Mouse (Mus musculus): ENCODE data around the gene Prnp. TPM values are rescaled to one million over a fixed set of nuclear protein-coding genes. Genes with fewer than 3 reads are reported as not detected.

Prnp gene
- polyA plus RNA-seq (2015; fragmentation: Nextera tagmentation; extraction: Ambion mirVana): 168 and 184 TPM in 2 replicates

DNA sequence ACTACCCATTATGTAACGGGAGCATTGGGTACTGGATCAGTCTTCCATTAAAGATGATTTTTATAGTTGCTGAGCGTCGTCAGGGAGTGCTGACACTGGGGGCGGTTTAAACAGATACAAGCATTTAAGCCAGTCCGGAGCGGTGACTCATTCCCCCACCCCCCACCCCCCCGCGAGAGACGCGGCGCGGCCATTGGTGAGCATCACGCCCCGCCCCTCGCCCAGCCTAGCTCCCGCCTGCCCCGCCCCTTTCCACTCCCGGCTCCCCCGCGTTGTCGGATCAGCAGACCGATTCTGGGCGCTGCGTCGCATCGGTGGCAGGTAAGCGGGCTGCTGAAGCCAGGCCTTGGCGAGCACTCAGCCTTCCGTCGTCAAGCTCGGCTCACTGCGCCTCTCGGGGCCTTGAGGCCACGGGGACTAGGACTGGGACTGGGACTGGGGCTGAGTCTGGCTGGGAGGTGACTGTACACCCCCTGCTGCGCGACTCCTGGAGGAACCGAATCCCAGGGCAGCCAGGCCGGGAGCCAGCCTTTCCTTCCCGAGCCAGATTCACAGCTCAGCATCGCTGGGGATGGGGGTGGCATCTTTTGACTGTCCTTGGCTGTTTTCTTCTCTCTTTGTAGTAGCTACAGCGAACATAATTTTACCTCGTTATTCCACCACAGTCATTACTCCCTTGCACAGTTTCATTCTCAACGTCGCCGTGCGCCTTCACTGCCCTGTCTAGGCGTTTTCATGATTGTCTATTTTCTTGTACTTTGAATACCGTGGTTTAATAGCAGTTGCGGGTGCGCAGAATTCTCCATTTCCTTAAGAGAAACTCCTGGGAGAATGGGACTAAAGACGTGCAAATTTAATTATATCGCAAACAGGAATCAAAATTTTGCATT is at the start of gene Prnp, which contains the start of gene Prn:
Gene Prnp, plus strand, starts transcription at position 246 of the 890 bp plus-strand sequence.
Gene Prn, plus strand, starts transcription at position 275 of the 890 bp plus-strand sequence.
- peak; percentile 95 for ATAC-seq (replicated peaks)
- 3% methylated on average over 52 of the region's 52 CpGs for WGBS
- Histone ChIP-seq H3K9ac (replicated peaks) (peak within 1 kb of the TSS; percentile 94), H3K4me1 (peaks cover 44% of the 10 kb centered on the region), H3K9me3 (no peaks in the 10 kb centered on the region), H3K36me3 (peaks cover 3% of the 10 kb centered on the region; the same call in 1 of the 2 replicates), H3K27ac (replicated peaks) (peak within 1 kb of the TSS; percentile 98), H3K4me3 (peak within 1 kb of the TSS; percentile 94), H3K27me3 (no peaks in the 10 kb centered on the region), H3K4me2 (replicated peaks) (peak within 1 kb of the TSS; percentile 54)

DNA sequence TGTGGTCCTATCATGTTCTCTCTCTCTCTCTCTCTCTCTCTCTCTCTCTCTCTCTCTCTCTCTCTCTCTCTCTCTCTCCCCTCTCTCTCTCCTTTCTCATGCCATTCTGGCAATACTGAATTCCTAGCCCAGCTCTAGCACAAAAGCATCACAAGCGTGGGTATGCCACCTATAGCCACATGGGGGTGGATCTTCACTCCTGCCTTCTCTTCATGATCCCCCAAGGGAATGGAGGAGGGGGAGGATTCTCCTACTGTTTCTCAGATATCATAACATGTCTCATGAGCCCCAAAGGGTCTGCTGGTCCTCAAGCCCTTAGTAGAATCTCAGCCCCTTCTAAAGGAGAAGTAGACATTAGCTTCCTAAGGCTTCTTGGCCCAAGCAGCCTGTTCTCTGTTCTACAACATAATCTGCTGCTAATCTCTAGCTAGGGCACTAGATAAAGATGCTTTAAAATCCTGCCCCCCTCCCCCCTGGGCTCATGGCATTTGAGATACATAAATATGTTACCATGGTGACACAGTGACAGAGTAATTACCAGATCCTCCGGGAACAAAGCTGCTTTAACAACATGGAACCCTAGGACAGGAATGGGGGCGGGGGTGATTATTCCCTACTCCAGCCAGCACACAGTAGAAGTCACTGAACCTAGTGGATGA is 47.0 kb upstream of the Prnp start:
- 39% methylated on average over 3 of the region's 3 CpGs for WGBS
- no peak overlapping the region for H3K9ac ChIP-seq (replicated peaks)
- H3K4me1 ChIP-seq: peaks cover 25% of the 10 kb centered on the region
- H3K4me3 ChIP-seq: no peak overlapping the region
- peak overlapping the region; percentile 70 for H3K27ac ChIP-seq (replicated peaks)
- no peaks in the 10 kb centered on the region for H3K36me3 ChIP-seq
- H3K27me3 ChIP-seq: no peaks in the 10 kb centered on the region
- no peaks in the 10 kb centered on the region for H3K9me3 ChIP-seq
- peak; percentile 81 for ATAC-seq (replicated peaks)
- H3K4me2 ChIP-seq (replicated peaks): no peak overlapping the region

DNA sequence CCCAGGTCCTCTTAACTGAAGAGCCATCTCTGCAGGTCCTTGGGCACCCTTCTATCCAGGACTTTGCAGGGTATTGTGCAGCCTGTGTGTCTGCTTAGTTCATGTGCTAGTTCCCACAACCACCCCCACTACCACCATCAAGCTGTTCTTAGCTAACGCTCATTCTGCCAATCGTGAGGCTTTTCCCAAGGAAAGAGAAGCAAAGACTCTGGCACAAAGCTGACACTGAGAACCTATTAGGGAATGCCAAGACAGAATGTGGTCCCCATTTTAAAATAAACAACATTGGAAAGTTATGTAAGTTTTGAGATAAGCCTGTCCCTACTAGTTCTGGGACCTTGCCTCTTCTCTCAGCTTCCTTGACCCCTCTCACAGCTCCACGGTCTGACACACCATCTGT is 46.3 kb upstream of the Prnp start:
- ATAC-seq (replicated peaks): no peak
- H3K9ac ChIP-seq (replicated peaks): no peak overlapping the region
- WGBS: 57% methylated on average over 3 of the region's 3 CpGs
- H3K9me3 ChIP-seq: no peaks in the 10 kb centered on the region
- H3K4me1 ChIP-seq: peaks cover 25% of the 10 kb centered on the region
- H3K4me2 ChIP-seq (replicated peaks): no peak overlapping the region
- H3K27me3 ChIP-seq: no peaks in the 10 kb centered on the region
- peak overlapping the region; percentile 70 for H3K27ac ChIP-seq (replicated peaks)
- H3K36me3 ChIP-seq: no peaks in the 10 kb centered on the region
- H3K4me3 ChIP-seq: no peak overlapping the region

DNA sequence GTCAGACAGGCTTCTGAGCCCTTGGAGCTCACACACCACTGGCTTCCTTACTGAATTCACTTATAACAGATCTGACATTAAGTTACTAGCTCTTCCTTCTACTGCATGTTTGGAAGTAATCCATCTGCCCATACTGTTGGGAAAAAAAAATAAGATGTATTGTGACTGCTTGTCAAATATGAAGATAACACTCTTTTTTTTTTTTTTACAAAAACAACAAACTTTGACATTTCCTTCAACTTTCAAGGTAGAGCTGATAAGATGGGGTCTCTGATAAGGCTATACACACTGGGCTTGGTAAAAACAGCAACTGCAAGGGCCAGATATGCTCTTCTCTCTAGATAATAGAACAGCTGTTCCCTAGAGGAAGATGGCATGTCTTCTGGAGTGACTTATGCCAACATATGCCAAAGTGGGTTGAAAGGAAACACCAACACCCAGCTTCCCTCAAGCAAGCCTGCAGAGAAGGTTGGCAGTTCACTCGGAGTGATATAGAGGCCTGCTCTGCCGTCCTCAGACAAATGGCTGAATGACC is 45.4 kb upstream of the Prnp start:
- no peaks in the 10 kb centered on the region for H3K27me3 ChIP-seq
- no peak for ATAC-seq (replicated peaks)
- H3K9ac ChIP-seq (replicated peaks): no peak overlapping the region
- no peak overlapping the region for H3K4me3 ChIP-seq
- H3K4me1 ChIP-seq: peaks cover 25% of the 10 kb centered on the region
- H3K4me2 ChIP-seq (replicated peaks): no peak overlapping the region
- H3K27ac ChIP-seq (replicated peaks): peak overlapping the region; percentile 70
- H3K9me3 ChIP-seq: no peaks in the 10 kb centered on the region
- H3K36me3 ChIP-seq: no peaks in the 10 kb centered on the region
- WGBS: 78% methylated on average over 2 of the region's 2 CpGs

DNA sequence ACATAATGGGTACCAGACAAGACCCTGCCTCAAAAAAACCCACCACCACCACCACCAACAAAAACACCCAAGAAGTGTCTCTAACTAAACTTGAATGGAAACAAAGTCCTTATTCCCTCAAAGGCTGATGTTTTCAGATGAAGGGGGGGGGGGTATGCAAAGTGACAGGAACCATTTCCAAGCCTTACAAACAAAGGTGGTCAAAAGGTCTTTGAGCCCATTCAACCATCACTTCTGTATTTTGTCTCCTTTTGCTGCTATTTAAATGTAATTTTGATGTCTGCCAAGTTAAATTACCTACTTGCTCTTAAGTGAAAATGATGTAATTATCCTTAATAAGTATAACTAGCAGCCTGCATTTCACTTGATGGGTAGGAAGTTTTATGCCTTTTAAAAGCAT is 43.1 kb upstream of the Prnp start:
- Histone ChIP-seq H3K4me2 (replicated peaks) (no peak overlapping the region), H3K4me3 (no peak overlapping the region), H3K4me1 (peaks cover 25% of the 10 kb centered on the region), H3K9me3 (no peaks in the 10 kb centered on the region), H3K27ac (replicated peaks) (no peak overlapping the region; the same call in 1 of the 2 replicates), H3K36me3 (no peaks in the 10 kb centered on the region), H3K9ac (replicated peaks) (no peak overlapping the region), H3K27me3 (no peaks in the 10 kb centered on the region)
- ATAC-seq (replicated peaks): no peak

DNA sequence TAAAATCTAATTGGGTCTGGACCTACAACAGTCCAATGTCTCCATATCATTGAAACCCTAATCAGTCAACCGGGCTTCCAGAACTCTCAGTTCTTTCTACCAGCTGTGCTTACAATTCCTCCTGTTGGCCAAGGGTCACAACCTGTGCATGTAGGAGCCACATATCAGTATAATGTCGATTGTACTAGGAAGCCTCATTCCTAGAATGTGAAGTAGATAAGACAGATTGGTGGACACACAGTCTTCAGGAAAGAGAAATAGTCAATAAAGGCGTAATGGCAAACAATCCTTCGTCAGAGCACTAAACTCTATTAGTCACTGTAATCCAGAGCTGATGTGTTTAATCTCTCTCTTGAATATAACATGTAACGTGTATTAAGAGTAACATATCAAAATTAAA is 40.7 kb upstream of the Prnp start:
- no peak overlapping the region for H3K4me2 ChIP-seq (replicated peaks)

DNA sequence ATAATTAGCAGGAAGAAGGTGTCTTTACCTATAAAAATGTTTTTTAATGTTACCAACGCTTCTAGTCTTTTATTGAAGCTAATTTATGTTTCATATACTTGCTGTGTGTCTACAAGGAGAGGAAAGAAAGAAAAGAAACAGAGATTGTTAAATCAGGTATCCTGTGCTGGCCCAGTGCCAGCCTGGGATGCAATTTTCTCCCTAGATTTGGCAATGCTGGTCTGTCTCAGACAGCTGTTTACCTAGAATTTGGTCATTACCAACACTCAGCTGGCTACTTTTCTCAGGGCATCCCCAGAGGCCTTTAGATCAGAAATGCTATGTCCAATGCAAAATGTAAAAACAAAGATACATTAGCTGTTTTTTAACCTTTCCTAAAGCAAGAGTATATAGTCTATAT is 36.4 kb upstream of the Prnp start:
- H3K4me2 ChIP-seq (replicated peaks): no peak overlapping the region
- H3K27me3 ChIP-seq: no peaks in the 10 kb centered on the region
- H3K9ac ChIP-seq (replicated peaks): no peak overlapping the region
- no peaks in the 10 kb centered on the region for H3K36me3 ChIP-seq
- H3K9me3 ChIP-seq: no peaks in the 10 kb centered on the region
- H3K4me3 ChIP-seq: no peak overlapping the region
- no peak for ATAC-seq (replicated peaks)
- 76% methylated on average over 1 of the region's 1 CpGs for WGBS
- no peaks in the 10 kb centered on the region for H3K4me1 ChIP-seq
- H3K27ac ChIP-seq (replicated peaks): no peak overlapping the region

More for the DNA sequence above, 40.7 kb upstream of the Prnp start:
- peaks cover 7% of the 10 kb centered on the region for H3K4me1 ChIP-seq
- no peak overlapping the region for H3K27ac ChIP-seq (replicated peaks)
- H3K27me3 ChIP-seq: no peaks in the 10 kb centered on the region
- no peak overlapping the region for H3K4me3 ChIP-seq
- no peaks in the 10 kb centered on the region for H3K9me3 ChIP-seq
- ATAC-seq (replicated peaks): no peak
- H3K36me3 ChIP-seq: no peaks in the 10 kb centered on the region
- WGBS: 95% methylated on average over 5 of the region's 5 CpGs
- H3K9ac ChIP-seq (replicated peaks): no peak overlapping the region

DNA sequence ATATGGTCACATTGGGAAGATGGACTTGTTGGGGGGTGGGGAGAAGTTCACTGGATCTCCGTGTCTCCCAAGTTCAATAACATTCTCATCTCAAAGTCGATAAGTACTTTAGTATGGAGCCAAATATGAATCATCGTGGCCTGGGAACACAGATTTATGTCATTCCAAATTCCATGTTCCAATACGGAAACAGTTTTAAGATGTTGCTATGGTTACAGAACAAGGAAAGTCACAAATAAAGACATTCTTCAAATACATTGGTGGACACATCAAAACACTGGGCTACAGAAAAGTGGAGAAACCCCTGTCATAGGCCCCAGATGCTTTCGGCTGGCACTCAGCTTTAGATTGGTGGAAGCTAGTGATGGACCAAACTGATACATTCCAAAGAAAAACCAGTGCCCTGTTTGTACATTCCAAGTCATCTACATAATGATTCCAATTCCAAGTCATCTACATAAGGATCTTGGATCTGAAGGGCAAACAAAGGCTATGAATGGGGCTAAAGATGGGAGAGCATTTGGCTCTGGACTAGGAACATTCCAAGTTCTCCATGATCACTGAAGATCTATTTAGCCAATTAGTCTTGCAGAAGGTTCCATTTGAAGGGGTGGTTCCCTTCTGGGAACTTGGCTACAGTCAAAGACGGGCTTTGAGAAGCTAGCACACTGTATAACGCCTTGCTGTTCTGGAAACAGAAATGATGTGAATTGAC is 33.0 kb upstream of the Prnp start:
- Histone ChIP-seq H3K27ac (replicated peaks) (no peak overlapping the region), H3K4me2 (replicated peaks) (no peak overlapping the region), H3K4me3 (no peak overlapping the region), H3K27me3 (no peaks in the 10 kb centered on the region), H3K9me3 (no peaks in the 10 kb centered on the region), H3K9ac (replicated peaks) (no peak overlapping the region), H3K4me1 (no peaks in the 10 kb centered on the region), H3K36me3 (no peaks in the 10 kb centered on the region)
- 94% methylated on average over 7 of the region's 7 CpGs for WGBS
- no peak for ATAC-seq (replicated peaks)

DNA sequence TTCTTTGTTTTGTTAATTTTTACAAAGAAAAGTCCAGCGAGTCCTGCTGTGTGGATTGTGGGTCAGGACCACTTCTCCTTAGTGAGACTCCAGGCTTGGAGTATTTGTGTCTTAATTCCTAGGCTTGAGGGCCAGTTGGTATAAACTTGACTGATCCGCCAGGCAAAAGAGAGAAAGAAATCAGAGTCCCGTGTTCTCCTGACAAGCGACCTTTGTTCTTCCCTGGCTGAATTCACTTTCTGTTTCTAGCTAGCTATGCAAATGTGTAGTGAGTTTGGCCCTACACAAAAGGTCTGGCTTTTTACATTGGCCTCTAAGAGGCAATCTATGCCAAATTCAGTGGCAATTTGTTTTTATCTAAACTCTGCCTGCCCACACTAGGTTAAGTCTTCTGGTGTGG is 28.0 kb upstream of the Prnp start:
- Histone ChIP-seq H3K9ac (replicated peaks) (no peak overlapping the region), H3K36me3 (no peaks in the 10 kb centered on the region), H3K4me3 (no peak overlapping the region), H3K4me2 (replicated peaks) (no peak overlapping the region), H3K27ac (replicated peaks) (no peak overlapping the region), H3K9me3 (no peaks in the 10 kb centered on the region), H3K27me3 (no peaks in the 10 kb centered on the region), H3K4me1 (peaks cover 11% of the 10 kb centered on the region)
- 49% methylated on average over 4 of the region's 4 CpGs for WGBS
- no peak for ATAC-seq (replicated peaks)

DNA sequence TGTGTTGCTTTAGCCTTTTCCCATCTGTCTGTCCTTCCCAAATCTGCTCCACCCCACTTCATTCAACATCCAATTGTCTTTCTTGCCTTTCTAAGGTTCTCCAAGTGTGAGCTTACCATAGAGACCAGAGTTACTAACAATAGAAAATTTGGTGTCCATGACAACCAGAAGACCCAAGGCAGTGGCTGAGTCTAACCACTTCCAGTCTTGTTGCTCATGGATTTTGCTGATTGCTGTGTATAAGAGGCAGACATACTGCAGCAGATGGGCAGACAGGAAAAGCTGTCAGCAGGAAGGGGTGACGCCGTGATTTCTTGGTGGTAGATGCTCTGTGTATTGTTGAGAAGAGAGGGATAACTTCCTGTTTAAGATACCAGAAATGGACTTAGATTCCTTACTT is 26.6 kb upstream of the Prnp start:
- Histone ChIP-seq H3K4me2 (replicated peaks) (no peak overlapping the region), H3K36me3 (no peaks in the 10 kb centered on the region), H3K9me3 (no peaks in the 10 kb centered on the region), H3K4me1 (peaks cover 11% of the 10 kb centered on the region), H3K27me3 (no peaks in the 10 kb centered on the region), H3K9ac (replicated peaks) (no peak overlapping the region), H3K27ac (replicated peaks) (peak overlapping the region; percentile 36; the same call in 1 of the 2 replicates), H3K4me3 (no peak overlapping the region)
- ATAC-seq (replicated peaks): peak; percentile 69; the same call in 1 of the 2 replicates
- 50% methylated on average over 2 of the region's 2 CpGs for WGBS

DNA sequence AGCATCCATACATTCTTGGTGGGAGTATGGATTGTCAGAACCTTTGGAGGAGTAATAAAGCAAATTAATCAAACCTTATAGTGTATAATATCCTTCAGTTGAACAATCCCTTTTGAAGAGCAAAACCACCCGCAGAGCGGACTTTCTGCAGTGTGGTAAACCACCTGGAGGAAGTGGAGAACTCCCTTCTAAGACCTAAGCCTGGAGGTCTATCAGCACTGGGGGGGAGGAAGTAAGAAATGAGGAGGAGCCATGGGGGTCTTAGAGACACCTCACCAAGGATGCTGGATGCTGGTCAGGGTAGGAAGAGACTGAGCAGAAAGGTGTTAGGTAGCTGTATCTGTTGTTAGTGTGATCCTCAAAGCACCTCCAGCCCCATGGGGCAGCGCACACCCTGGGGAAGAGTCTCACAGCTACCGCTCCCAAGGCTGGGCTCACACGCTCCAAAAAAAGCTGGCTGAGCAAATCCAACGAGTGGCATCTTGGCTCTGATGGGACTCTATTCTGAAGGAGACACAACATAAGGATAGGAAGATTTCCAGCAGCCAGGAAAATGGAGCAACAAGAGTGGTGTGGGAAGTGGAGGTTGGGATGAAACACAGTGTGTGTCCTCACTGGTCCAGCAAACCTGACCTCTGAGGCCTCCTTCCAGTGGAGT is 23.1 kb upstream of the Prnp start:
- Histone ChIP-seq H3K4me1 (peaks cover 28% of the 10 kb centered on the region), H3K4me2 (replicated peaks) (no peak overlapping the region), H3K36me3 (no peaks in the 10 kb centered on the region), H3K27me3 (no peaks in the 10 kb centered on the region), H3K4me3 (no peak overlapping the region), H3K9ac (replicated peaks) (no peak overlapping the region), H3K9me3 (no peaks in the 10 kb centered on the region), H3K27ac (replicated peaks) (no peak overlapping the region)
- WGBS: 76% methylated on average over 6 of the region's 6 CpGs
- ATAC-seq (replicated peaks): no peak
